Mouse (Mus musculus) embryonic facial prominence, embryonic 11.5 days (tissue): Measurements from ENCODE around the gene Tmem251. TPM values are rescaled to one million over a fixed set of nuclear protein-coding genes. Genes with fewer than 3 reads are reported as not detected.
A peak's percentile ranks its signal among the peaks of the same experiment; 100 is the strongest.

Experiments used
- ATAC-seq: fragments of 200-750 bp; cut with Nextera tagmentation; replicated peaks from 2 replicates; pipeline ENCODE4 v1.8.0; 2017; ENCODE audit warnings: low read depth; ENCODE audit not compliant: insufficient number of reproducible peaks, low FRiP score, low TSS enrichment
- DNase-seq: peaks from one replicate; pipeline ENCODE4 v3.0.0-alpha.2; 2015; ENCODE audit warnings: low spot score
- H3K27ac ChIP-seq: fragments of 300-500 bp; sonication (generic); replicated peaks from 2 replicates; pipeline ENCODE4 v1.5.1; 2014; ENCODE audit warnings: mild to moderate bottlenecking, low read depth, low read length, control low read depth
- H3K27me3 ChIP-seq: fragments of 300-500 bp; sonication (generic); 2 replicates; pipeline ENCODE4 v1.6.1; 2014; ENCODE audit warnings: mild to moderate bottlenecking, low read length, moderate library complexity, mixed read lengths; ENCODE audit not compliant: control insufficient read depth, insufficient read depth
- H3K36me3 ChIP-seq: fragments of 300-500 bp; sonication (generic); replicated peaks from 2 replicates; pipeline ENCODE4 v1.6.1; 2014; ENCODE audit warnings: low read depth, mild to moderate bottlenecking, low read length, moderate library complexity, mixed read lengths; ENCODE audit not compliant: control insufficient read depth, insufficient read depth
- H3K4me1 ChIP-seq: fragments of 300-500 bp; sonication (generic); 2 replicates; pipeline ENCODE4 v1.6.1; 2014; ENCODE audit warnings: low read length, mixed read lengths; ENCODE audit not compliant: control insufficient read depth, insufficient read depth
- H3K4me2 ChIP-seq: fragments of 300-500 bp; sonication (generic); 2 replicates; pipeline ENCODE4 v1.6.1; 2014; ENCODE audit warnings: low read depth, mild to moderate bottlenecking, control low read depth, low read length, moderate library complexity
- H3K4me3 ChIP-seq: fragments of 300-500 bp; sonication (generic); 2 replicates; pipeline ENCODE4 v1.5.1; 2014; ENCODE audit warnings: low read depth, low read length, control low read depth
- H3K9ac ChIP-seq: fragments of 300-500 bp; sonication (generic); replicated peaks from 2 replicates; pipeline ENCODE4 v1.6.1; 2014; ENCODE audit warnings: mild to moderate bottlenecking, control low read depth, low read length
- H3K9me3 ChIP-seq: fragments of 300-500 bp; sonication (generic); replicated peaks from 2 replicates; pipeline ENCODE4 v1.6.1; 2016; ENCODE audit warnings: mild to moderate bottlenecking, low read length, inconsistent platforms, mixed read lengths; ENCODE audit not compliant: control insufficient read depth
- WGBS: fragments of 180-500 bp; shearing (Covaris S2); extraction: QIAGEN DNeasy Blood & Tissue Kit; methylation state at CpG from one replicate; pipeline ENCODE4 v1.1.7; 2014; 5-methylcytosine and 5-hydroxymethylcytosine counted together
- polyA plus RNA-seq: library from polyadenylated mRNA; unstranded; fragments of >200 nt; fragmentation: Nextera tagmentation; extraction: Ambion mirVana; gene quantifications from 2 replicates; pipeline ENCODE4 v1.2.1, GENCODE M21; 2014

Gene Tmem251
- polyA plus RNA-seq, 1 experiment from 2014 or later, result 10.9 TPM

DNA sequence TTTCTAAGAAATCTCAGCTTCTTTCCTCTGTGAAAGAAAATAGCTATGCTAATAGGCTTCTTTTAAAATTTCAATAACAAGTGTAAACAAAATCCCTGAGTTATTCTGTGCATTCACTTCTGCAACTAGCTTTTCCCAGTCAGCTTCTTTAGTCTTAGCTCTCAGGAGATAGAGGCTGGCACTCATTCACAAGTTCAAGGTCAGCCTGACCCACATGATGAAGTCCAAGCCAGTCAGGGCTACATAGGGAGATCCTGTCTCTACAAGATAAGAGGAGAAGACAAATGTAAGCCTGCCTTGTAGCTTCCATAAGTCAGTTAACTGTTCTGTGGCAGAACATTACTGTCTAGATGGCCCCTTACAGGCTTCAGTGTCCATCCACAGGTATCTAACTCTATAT, 20.1 kb downstream of the Tmem251 start:
- no peaks in the 10 kb centered on the region for H3K9me3 ChIP-seq
- no peaks in the 10 kb centered on the region for H3K27me3 ChIP-seq
- DNase-seq (no peak), ATAC-seq (no peak)
- H3K4me1 ChIP-seq, result peaks cover 4% of the 10 kb centered on the region; the same call in 1 of the 2 replicates
- H3K27ac ChIP-seq, result no peak overlapping the region
- no peak overlapping the region for H3K9ac ChIP-seq
- H3K36me3 ChIP-seq, result peaks cover 4% of the 10 kb centered on the region
- H3K4me2 ChIP-seq, result no peak overlapping the region
- no peak overlapping the region for H3K4me3 ChIP-seq

DNA sequence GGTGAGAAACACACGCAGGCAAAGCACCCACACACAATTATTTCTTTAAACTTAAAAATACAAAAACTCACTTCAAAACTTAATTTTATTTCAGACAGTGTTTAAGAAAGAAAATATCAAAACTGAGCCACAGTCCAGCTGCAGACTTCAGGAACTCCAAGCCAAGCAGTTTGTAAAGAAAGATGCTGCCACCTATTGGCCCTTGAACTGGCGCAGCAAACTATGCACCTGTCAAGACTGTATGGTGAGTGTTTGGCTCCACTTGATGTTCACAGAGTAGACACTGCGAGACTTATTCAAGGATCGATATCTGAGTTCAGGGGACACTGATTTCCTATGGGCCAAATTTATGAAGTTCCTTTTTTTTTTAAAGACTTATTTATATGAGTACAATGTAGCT, 25.4 kb downstream of the Tmem251 start:
- no peak overlapping the region for H3K4me3 ChIP-seq
- 92% methylated on average over 4 of the region's 4 CpGs for WGBS
- no peak overlapping the region for H3K27ac ChIP-seq
- H3K4me2 ChIP-seq, result no peak overlapping the region
- no peaks in the 10 kb centered on the region for H3K9me3 ChIP-seq
- H3K36me3 ChIP-seq, result peaks cover 25% of the 10 kb centered on the region
- no peak for ATAC-seq
- no peaks in the 10 kb centered on the region for H3K27me3 ChIP-seq
- H3K9ac ChIP-seq, result no peak overlapping the region
- H3K4me1 ChIP-seq, result no peaks in the 10 kb centered on the region
- no peak for DNase-seq

DNA sequence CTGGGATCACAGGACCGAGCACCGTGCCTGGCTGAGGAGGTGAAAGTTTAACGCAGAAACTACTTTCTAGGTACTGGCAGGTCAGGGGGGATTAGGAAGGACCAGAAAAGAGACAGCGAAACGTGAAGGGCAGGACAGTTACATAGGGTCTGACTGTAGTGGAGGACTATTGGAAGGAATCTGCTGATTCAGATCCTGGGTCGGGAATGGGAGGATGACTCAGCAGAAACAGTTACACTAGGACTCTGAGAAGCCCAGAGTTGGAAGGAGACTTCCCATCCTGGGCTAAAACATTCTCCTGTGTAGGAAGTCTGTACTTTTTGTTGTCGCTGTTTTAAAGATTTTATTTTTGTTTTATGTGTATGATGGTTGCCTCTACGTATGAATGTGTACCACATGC, 28.0 kb downstream of the Tmem251 start:
- peaks cover 25% of the 10 kb centered on the region for H3K36me3 ChIP-seq
- H3K9ac ChIP-seq, result no peak overlapping the region
- no peak for ATAC-seq
- H3K4me1 ChIP-seq, result no peaks in the 10 kb centered on the region
- H3K27ac ChIP-seq, result no peak overlapping the region
- no peaks in the 10 kb centered on the region for H3K9me3 ChIP-seq
- WGBS, result 95% methylated on average over 8 of the region's 8 CpGs
- H3K4me3 ChIP-seq, result no peak overlapping the region
- no peaks in the 10 kb centered on the region for H3K27me3 ChIP-seq
- no peak for DNase-seq
- H3K4me2 ChIP-seq, result no peak overlapping the region

DNA sequence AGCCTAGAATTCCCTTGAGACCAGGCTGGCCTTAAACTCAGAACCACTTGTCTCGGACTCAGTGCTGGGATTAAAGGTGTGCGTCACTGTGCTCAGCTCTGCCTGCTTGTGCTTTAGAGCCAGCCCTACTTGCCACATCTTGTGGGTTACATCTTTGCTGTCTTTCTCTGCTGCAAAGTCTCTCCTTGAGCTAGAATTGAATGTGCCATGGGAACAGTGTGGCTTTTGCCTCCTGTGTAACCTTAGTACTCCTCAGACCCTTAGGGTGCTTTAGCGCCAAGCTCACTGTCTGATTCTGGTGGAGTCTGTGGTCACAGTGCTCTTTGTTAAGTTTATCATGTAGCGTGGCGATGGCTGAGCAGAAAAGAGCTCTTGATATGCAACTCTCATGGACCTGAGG, 29.1 kb downstream of the Tmem251 start:
- peaks cover 25% of the 10 kb centered on the region for H3K36me3 ChIP-seq
- H3K9ac ChIP-seq, result no peak overlapping the region
- no peak overlapping the region for H3K4me2 ChIP-seq
- no peak overlapping the region for H3K27ac ChIP-seq
- no peak overlapping the region for H3K4me3 ChIP-seq
- H3K9me3 ChIP-seq, result no peaks in the 10 kb centered on the region
- no peaks in the 10 kb centered on the region for H3K4me1 ChIP-seq
- ATAC-seq (no peak), DNase-seq (no peak)
- no peaks in the 10 kb centered on the region for H3K27me3 ChIP-seq
- WGBS, result 91% methylated on average over 5 of the region's 5 CpGs

DNA sequence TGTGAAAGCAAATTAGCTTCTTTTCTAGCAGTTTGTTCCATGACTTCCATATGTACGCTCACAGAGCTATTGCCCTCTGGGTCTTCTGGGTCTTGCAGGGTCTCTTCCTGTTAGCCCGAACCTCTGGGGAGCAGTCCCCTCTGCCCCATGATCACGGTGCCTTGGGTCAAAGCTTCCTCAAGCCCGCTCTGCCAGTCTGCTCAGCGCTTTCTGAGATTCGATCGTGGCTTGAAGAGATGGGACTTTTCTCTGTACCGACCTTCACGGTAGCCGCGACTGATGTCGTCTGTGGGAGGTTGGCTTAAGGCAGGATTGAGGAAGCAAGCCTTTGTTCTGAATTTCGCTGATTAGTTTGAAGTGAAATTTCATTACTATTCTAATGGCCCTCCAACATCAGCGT, 32.5 kb downstream of the Tmem251 start:
- Histone ChIP-seq H3K4me2 (no peak overlapping the region), H3K4me3 (no peak overlapping the region), H3K9ac (no peak overlapping the region), H3K27me3 (no peaks in the 10 kb centered on the region), H3K9me3 (no peaks in the 10 kb centered on the region), H3K4me1 (no peaks in the 10 kb centered on the region), H3K36me3 (peaks cover 10% of the 10 kb centered on the region), H3K27ac (no peak overlapping the region)
- no peak for ATAC-seq
- 93% methylated on average over 14 of the region's 14 CpGs for WGBS
- no peak for DNase-seq

DNA sequence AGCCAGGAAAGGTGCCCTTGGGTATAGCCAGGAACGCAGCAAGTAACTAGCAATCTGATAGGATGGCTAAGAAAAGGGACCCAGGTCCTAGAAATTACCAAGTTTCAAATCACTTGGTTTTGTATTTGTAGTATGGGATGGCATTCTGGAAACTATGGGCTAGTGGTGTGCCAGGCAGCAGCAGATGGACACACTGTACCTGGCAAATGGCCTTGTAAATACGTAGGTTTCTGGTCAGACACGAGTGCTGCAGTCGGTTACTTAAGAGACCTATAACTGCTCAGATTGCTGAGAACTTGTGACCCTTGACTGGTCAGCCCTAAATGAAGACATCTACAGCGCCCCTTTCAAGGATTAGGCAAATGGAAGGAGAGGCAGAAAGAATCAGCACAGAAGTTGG, 34.6 kb downstream of the Tmem251 start:
- Histone ChIP-seq H3K4me1 (no peaks in the 10 kb centered on the region), H3K27me3 (no peaks in the 10 kb centered on the region), H3K9ac (no peak overlapping the region), H3K9me3 (no peaks in the 10 kb centered on the region), H3K4me2 (no peak overlapping the region), H3K36me3 (no peaks in the 10 kb centered on the region; the same call in 1 of the 2 replicates), H3K4me3 (no peak overlapping the region), H3K27ac (no peak overlapping the region)
- DNase-seq (no peak), ATAC-seq (no peak)
- WGBS, result 84% methylated on average over 5 of the region's 5 CpGs

DNA sequence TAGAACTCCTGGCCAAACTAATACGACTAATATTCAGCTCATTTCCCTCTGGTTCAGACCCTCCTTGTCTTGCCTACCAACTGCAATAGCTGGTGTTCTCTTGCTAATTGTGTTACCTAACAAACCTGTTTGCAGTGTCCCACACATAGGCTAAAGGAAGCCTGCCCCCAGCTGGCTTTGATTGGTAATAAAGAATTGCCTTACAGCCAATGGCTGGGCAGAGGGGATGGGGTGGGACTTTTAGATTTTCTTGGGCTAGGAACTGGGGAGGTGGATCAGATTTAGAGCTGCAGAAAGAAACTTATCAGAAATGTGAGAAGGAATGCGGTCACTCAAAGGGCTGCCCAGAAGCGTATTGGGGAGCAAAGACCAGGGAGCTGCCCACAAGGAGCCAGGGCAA, 35.9 kb downstream of the Tmem251 start:
- Histone ChIP-seq H3K4me3 (no peak overlapping the region), H3K4me2 (no peak overlapping the region), H3K9ac (no peak overlapping the region), H3K9me3 (no peaks in the 10 kb centered on the region), H3K4me1 (no peaks in the 10 kb centered on the region), H3K27ac (no peak overlapping the region), H3K27me3 (no peaks in the 10 kb centered on the region), H3K36me3 (no peaks in the 10 kb centered on the region)
- 56% methylated on average over 3 of the region's 3 CpGs for WGBS
- 0 out of 2 replicates have a peak, but pooled peaks have one; percentile 44 for ATAC-seq
- DNase-seq, result peak; percentile 39

DNA sequence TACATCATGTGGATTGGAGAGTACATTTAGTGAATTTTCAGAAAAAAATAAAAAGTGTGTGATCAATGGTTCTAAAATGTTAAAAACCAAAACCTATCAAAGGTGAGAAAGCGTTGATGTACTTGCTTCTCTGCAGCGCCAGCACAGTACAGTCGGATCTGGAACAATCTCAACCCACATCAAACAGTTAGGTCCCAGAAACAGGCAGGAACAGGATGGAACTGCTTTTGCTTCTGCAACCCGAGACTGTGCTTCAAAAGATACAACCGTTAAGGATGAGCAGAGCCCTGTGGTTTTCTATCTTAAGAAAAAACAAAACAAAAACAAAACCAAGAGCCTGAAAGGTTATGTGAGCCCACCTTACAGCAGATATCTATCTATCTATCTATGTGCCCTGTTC, 39.3 kb downstream of the Tmem251 start:
- H3K36me3 ChIP-seq, result 0 out of 2 replicates have a peak, but pooled peaks cover 3% of the 10 kb centered on the region
- H3K27ac ChIP-seq, result no peak overlapping the region
- H3K27me3 ChIP-seq, result no peaks in the 10 kb centered on the region
- WGBS, result 92% methylated on average over 5 of the region's 5 CpGs
- H3K4me2 ChIP-seq, result no peak overlapping the region
- no peak for ATAC-seq
- H3K4me1 ChIP-seq, result no peaks in the 10 kb centered on the region
- DNase-seq, result no peak
- H3K9me3 ChIP-seq, result no peaks in the 10 kb centered on the region
- no peak overlapping the region for H3K9ac ChIP-seq
- no peak overlapping the region for H3K4me3 ChIP-seq
